Mouse (Mus musculus) forebrain, embryonic 12.5 days (tissue): Measurements from ENCODE around the gene Bcl3. TPM values are rescaled to one million over a fixed set of nuclear protein-coding genes. Genes with fewer than 3 reads are reported as not detected.

Experiments used
- ATAC-seq: fragments of 200-750 bp; cut with Nextera tagmentation; 2 replicates; pipeline ENCODE4 v1.8.0; 2017; ENCODE audit warnings: moderate TSS enrichment; ENCODE audit not compliant: low FRiP score
- H3K27ac ChIP-seq: fragments of 300-500 bp; sonication (generic); 2 replicates; pipeline ENCODE4 v1.5.1; 2016; ENCODE audit warnings: mild to moderate bottlenecking
- H3K27me3 ChIP-seq: fragments of 300-500 bp; sonication (generic); 2 replicates; pipeline ENCODE4 v1.6.1; 2016; ENCODE audit warnings: mild to moderate bottlenecking
- H3K36me3 ChIP-seq: fragments of 300-500 bp; sonication (generic); replicated peaks from 2 replicates; pipeline ENCODE4 v1.6.1; 2016; ENCODE audit warnings: mild to moderate bottlenecking
- H3K4me1 ChIP-seq: fragments of 300-500 bp; sonication (generic); 2 replicates; pipeline ENCODE4 v1.6.1; 2016
- H3K4me2 ChIP-seq: fragments of 300-500 bp; sonication (generic); 2 replicates; pipeline ENCODE4 v1.6.1; 2016; ENCODE audit warnings: mild to moderate bottlenecking, moderate library complexity
- H3K4me3 ChIP-seq: fragments of 300-500 bp; sonication (generic); replicated peaks from 2 replicates; pipeline ENCODE4 v1.5.1; 2016; ENCODE audit warnings: mild to moderate bottlenecking
- H3K9ac ChIP-seq: fragments of 300-500 bp; sonication (generic); 2 replicates; pipeline ENCODE4 v1.6.1; 2016; ENCODE audit warnings: mild to moderate bottlenecking
- H3K9me3 ChIP-seq: fragments of 300-500 bp; sonication (generic); 2 replicates; pipeline ENCODE4 v1.6.1; 2016
- WGBS: fragments of 180-500 bp; shearing (Covaris S2); methylation state at CpG from one replicate; pipeline ENCODE4 v1.1.7; 2016; 5-methylcytosine and 5-hydroxymethylcytosine counted together
- polyA plus RNA-seq: library from polyadenylated mRNA; unstranded; fragments of >200 nt; fragmentation: Nextera tagmentation; extraction: Ambion mirVana; gene quantifications from 2 replicates; pipeline ENCODE4 v1.2.1, GENCODE M21; 2016

Gene Bcl3
- polyA plus RNA-seq, 1 experiment from 2014 or later = 0.96 TPM

DNA sequence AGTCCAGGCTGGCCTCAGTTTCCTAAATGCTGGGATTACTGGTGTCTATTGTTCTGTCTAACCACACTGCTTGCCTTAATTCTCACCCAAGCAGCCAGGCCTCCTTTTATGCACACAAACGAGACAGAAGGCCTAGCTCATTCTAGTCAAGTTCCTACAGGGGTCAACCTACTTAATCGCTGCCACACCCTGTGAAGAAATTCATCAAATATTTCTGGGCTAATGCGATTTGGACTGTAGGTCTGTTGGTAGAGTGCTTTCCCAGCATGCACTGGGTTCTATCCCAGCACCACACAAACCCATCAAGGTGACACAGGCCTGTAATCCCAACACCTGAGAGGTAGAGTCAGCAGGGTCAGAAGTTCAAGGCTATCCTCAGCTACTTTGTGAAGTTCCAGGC, 7.1 kb upstream of the Bcl3 start:
- H3K4me2 ChIP-seq = no peak overlapping the region
- no peak overlapping the region for H3K9ac ChIP-seq
- H3K27me3 ChIP-seq = peaks cover 12% of the 10 kb centered on the region
- H3K4me3 ChIP-seq = no peak overlapping the region
- peaks cover 6% of the 10 kb centered on the region; the same call in 1 of the 2 replicates for H3K4me1 ChIP-seq
- no peak for ATAC-seq
- no peaks in the 10 kb centered on the region for H3K36me3 ChIP-seq
- H3K9me3 ChIP-seq = no peaks in the 10 kb centered on the region
- no peak overlapping the region for H3K27ac ChIP-seq
- 86% methylated on average over 3 of the region's 3 CpGs for WGBS

DNA sequence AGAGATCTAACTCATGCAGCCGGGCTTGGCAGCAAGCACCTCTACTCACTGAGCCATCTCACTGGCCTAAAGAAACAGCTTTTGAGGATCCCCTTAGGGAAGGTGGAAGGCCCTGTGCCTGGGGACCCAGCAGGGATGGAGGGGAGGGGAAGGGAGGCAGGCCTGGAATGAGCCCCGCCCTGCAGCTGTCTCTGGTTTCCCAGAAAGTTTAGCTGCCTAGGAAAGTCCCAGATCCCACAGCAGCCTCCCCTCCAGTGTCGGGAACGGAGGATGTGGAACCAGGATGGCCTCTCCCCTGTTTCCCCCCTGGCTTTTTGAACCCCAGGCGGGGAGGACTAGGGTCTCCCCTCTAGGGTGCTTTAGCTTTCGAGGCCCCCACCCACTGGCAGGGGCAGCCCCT, 4.2 kb upstream of the Bcl3 start:
- H3K4me1 ChIP-seq = peaks cover 19% of the 10 kb centered on the region
- no peaks in the 10 kb centered on the region for H3K36me3 ChIP-seq
- no peak overlapping the region for H3K4me3 ChIP-seq
- ATAC-seq = no peak
- H3K9ac ChIP-seq = no peak overlapping the region
- 46% methylated on average over 6 of the region's 6 CpGs for WGBS
- H3K9me3 ChIP-seq = no peaks in the 10 kb centered on the region
- H3K27me3 ChIP-seq = peaks cover 38% of the 10 kb centered on the region
- H3K27ac ChIP-seq = no peak overlapping the region
- H3K4me2 ChIP-seq = no peak overlapping the region

DNA sequence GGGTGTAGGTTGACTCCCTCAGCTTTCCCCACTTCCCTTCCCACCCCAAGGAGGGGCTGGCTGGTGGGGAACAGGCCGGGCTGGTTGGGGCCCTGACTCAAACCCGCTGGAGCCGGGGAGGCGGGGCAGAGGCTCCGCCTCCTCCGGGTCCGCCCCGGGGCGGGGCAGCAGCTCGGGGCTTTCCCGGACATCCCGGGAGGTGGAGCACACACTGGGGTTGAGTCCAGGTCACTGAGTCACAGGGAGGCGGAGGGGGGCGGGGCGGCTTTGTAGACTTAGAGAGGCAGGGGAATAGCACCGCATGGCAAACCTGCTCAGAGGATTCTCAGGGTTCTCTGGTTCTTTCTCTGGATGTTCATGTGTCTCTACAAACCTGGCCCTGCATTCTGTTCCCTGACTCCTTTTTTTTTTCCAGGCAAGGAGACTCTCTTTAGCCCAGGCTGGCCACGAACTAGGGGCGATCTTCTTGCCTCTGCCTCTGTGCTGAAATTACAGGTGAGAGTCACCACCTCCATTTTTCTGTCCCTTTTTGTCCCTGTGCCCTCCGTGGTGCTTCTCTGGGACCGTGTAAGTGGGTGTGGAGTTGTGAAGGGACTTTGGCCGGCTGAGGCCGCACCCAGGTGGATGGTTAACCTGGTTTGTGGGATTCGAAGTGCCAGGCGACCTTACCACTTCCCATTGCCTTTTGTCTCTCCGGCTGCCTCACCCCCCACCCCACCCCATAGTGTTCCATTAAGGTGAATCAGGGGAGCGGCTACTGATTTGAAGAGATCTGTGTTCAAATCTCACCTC, 1.8 kb upstream of the Bcl3 start:
- WGBS = 24% methylated on average over 26 of the region's 26 CpGs
- ATAC-seq = peak; percentile 41; the same call in 1 of the 2 replicates
- Histone ChIP-seq H3K4me1 (peaks cover 13% of the 10 kb centered on the region), H3K36me3 (no peaks in the 10 kb centered on the region), H3K4me3 (0 out of 2 replicates have a peak overlapping the region, but pooled peaks have one; percentile 4), H3K9me3 (no peaks in the 10 kb centered on the region), H3K4me2 (peak overlapping the region; percentile 25), H3K9ac (peak overlapping the region; percentile 8; the same call in 1 of the 2 replicates), H3K27me3 (peaks cover 52% of the 10 kb centered on the region), H3K27ac (0 out of 2 replicates have a peak overlapping the region, but pooled peaks have one; percentile 26)

DNA sequence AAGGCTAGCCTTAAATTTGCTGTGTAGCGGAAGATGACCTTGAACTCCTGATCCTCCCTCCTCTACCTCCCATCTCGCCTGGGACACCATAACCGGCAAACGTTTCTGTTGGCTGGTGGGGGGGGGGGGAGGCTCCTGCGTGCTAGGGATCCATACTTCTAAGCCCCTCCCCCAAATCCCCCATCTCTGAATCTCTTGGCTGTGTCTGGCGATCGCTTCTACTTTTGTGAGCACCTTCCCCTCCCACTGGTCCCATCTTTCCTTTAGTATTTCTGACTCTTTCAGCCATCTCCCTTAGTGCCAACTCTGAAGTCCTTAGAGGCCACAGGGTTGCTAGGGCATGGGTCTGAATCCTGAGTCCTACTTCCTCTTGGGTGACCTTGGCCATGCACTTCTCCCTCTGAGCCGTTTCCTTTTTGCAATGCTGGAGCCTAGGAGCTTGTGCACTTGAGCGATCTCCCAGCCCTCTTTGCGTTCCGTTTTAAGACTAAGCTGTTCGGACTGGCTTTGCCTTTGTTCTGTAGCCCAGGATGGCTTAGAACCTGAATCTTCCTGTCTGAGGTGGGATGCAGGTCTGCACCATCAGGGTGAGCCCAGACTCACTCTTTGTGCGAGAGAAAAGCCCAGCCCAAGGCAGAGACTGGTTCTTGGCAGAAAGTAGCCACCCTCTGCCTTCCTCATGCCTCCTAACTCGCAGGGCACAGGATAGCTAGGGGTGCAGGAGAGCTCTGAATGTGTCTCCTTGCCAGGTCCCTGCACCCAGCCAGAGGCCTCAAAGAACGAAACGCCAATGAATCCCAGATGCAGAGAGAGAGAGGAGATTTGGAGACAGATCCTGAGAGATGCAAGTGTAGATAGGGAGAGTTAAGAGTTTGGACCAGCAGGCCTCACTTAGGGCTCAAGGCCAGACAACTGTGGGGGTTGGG, 949 bp upstream of the Bcl3 start:
- ATAC-seq = no peak
- WGBS = 22% methylated on average over 16 of the region's 16 CpGs
- 0 out of 2 replicates have a peak overlapping the region, but pooled peaks have one; percentile 4 for H3K4me3 ChIP-seq

DNA sequence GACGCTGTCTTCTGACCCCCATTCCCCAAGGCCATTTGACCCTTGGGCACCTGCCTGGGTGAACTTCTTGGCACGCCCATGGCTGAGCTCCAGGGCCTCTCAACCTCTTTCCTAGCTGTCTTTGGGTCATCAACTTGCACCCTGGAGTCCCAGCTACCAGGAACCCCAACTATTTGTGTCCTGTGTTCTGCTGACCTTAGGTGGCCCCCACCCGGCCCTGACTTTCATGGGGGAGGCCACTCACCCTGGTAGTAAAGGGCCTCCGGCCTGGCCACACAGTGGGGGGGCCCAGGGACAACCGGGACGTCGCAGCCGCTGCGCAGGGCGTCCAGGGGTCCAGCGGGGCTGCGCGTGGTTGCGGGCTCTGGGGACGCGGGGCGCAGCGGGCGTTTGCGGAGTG, 377 bp downstream of the Bcl3 start:
- Histone ChIP-seq H3K9ac (peak overlapping the region; percentile 33; the same call in 1 of the 2 replicates), H3K36me3 (no peaks in the 10 kb centered on the region), H3K4me1 (peaks cover 20% of the 10 kb centered on the region), H3K9me3 (no peaks in the 10 kb centered on the region), H3K27me3 (peaks cover 74% of the 10 kb centered on the region), H3K4me2 (peak overlapping the region; percentile 55), H3K27ac (no peak overlapping the region), H3K4me3 (peak overlapping the region; percentile 36)
- 5% methylated on average over 15 of the region's 20 CpGs for WGBS
- ATAC-seq = no peak

More for the DNA sequence above, 949 bp upstream of the Bcl3 start:
- no peaks in the 10 kb centered on the region for H3K9me3 ChIP-seq
- H3K27me3 ChIP-seq = peaks cover 61% of the 10 kb centered on the region
- 0 out of 2 replicates have a peak overlapping the region, but pooled peaks have one; percentile 26 for H3K27ac ChIP-seq
- H3K9ac ChIP-seq = 0 out of 2 replicates have a peak overlapping the region, but pooled peaks have one; percentile 8
- peaks cover 13% of the 10 kb centered on the region for H3K4me1 ChIP-seq
- peak overlapping the region; percentile 25; the same call in 1 of the 2 replicates for H3K4me2 ChIP-seq
- H3K36me3 ChIP-seq = no peaks in the 10 kb centered on the region

DNA sequence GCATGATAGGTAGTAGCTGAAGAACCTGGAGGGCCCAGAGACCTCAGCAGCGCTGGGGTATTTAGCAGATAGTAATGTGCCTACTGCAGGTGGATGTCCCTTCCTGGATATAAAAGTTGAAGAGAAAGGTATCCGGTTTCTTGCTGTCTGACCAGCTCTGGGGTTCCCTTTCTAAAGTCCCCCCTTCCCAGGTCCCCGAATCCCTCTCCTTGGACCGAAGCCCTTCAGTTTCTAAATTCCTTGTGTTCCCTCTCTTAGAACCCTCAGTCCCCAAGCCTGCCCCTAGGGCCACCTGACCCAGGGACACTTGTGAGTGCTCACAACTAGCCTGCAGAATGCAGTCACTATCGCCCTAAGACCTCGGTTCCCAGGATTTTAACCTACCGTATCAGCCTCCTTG, 937 bp downstream of the Bcl3 start:
- Histone ChIP-seq H3K9me3 (no peaks in the 10 kb centered on the region), H3K36me3 (no peaks in the 10 kb centered on the region), H3K9ac (no peak overlapping the region), H3K4me2 (no peak overlapping the region), H3K4me3 (no peak overlapping the region), H3K4me1 (peaks cover 26% of the 10 kb centered on the region), H3K27me3 (peaks cover 80% of the 10 kb centered on the region), H3K27ac (no peak overlapping the region)
- ATAC-seq = no peak
- 58% methylated on average over 7 of the region's 7 CpGs for WGBS

DNA sequence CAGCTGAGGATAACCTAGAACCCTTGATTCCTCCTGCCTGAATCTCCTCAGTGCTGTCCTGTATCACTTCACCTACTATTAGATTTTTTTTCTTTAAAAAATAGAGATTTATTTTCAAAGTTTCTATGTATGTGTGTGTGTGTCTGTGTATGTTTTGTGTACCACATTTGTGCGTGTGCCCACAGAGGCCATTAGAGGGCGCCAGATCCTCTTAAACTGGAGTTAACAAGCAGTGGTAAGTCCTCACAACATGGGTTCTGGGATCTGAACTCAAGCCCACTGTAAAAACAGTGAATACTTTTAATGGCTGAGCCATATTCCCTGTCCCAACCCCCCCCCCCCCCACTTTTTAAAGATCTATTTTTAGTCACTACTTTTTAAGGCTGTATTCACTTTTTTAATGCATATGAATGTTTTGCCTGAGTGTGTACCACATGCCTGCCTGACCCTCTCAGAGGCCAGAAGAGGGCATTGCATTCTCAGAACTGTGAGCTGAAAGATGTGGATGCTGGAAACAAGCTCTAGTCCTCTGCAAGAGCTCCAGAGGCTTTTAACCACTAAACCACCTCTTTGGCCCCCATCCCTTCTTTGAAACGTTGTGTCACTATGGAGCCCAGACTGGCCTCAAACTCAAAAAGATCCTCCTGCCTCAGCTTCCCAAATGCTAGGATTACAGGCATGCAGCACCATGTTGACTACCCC, 2.1 kb downstream of the Bcl3 start:
- peaks cover 37% of the 10 kb centered on the region for H3K4me1 ChIP-seq
- H3K27me3 ChIP-seq = peaks cover 87% of the 10 kb centered on the region

DNA sequence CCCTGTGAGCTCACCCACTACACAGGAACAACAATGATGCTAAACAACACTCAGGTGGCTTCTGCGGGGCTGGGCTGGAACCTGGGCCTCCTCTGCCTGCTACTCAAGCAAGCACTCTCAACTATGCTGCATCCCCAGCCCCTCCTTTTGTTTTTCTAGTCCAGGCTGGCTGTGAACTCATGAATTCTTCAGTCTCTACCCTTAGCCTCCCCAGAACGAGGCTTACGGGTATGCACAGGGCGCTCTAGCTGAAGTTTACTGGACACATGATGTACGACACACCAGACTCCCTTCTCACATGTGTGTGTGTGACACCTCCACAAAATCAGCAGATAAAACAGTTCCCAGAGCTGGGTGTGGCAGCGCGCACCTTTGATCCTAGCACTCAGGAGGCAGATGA, 3.7 kb downstream of the Bcl3 start:
- Histone ChIP-seq H3K36me3 (no peaks in the 10 kb centered on the region), H3K9me3 (0 out of 2 replicates have a peak, but pooled peaks cover 3% of the 10 kb centered on the region), H3K4me1 (peaks cover 32% of the 10 kb centered on the region), H3K9ac (no peak overlapping the region), H3K4me3 (no peak overlapping the region), H3K27me3 (peaks cover 89% of the 10 kb centered on the region), H3K4me2 (no peak overlapping the region), H3K27ac (no peak overlapping the region)
- no peak for ATAC-seq
- 85% methylated on average over 7 of the region's 7 CpGs for WGBS

More for the DNA sequence above, 2.1 kb downstream of the Bcl3 start:
- H3K4me2 ChIP-seq = no peak overlapping the region
- 0 out of 2 replicates have a peak, but pooled peaks cover 1% of the 10 kb centered on the region for H3K9me3 ChIP-seq
- no peak overlapping the region for H3K4me3 ChIP-seq
- no peak overlapping the region for H3K27ac ChIP-seq
- no peak for ATAC-seq
- no peak overlapping the region for H3K9ac ChIP-seq
- 71% methylated on average over 3 of the region's 3 CpGs for WGBS
- H3K36me3 ChIP-seq = no peaks in the 10 kb centered on the region

DNA sequence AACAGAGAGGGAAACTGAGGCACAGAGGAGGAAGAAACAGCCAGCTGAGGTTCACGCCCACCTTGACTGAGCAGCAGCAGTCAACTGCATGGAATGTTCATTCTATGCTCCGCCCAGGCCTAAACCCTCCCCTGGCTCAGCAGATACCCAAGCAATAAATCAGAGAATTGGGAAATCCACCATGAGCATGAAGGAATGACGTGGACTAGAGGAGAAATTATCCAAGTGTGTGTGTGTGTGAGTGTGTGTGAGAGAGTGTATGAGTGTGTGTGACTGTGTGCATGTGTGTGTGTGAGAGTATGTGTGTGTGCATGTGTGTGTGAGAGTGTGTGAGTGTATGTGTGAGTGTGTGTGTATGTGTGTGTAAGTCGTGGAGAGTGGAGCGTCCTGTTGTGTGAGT, 4.1 kb downstream of the Bcl3 start:
- Histone ChIP-seq H3K4me2 (no peak overlapping the region), H3K9ac (no peak overlapping the region), H3K4me1 (peaks cover 32% of the 10 kb centered on the region), H3K36me3 (no peaks in the 10 kb centered on the region), H3K27ac (no peak overlapping the region), H3K4me3 (no peak overlapping the region), H3K27me3 (peaks cover 88% of the 10 kb centered on the region), H3K9me3 (0 out of 2 replicates have a peak, but pooled peaks cover 3% of the 10 kb centered on the region)
- 77% methylated on average over 5 of the region's 5 CpGs for WGBS
- no peak for ATAC-seq

DNA sequence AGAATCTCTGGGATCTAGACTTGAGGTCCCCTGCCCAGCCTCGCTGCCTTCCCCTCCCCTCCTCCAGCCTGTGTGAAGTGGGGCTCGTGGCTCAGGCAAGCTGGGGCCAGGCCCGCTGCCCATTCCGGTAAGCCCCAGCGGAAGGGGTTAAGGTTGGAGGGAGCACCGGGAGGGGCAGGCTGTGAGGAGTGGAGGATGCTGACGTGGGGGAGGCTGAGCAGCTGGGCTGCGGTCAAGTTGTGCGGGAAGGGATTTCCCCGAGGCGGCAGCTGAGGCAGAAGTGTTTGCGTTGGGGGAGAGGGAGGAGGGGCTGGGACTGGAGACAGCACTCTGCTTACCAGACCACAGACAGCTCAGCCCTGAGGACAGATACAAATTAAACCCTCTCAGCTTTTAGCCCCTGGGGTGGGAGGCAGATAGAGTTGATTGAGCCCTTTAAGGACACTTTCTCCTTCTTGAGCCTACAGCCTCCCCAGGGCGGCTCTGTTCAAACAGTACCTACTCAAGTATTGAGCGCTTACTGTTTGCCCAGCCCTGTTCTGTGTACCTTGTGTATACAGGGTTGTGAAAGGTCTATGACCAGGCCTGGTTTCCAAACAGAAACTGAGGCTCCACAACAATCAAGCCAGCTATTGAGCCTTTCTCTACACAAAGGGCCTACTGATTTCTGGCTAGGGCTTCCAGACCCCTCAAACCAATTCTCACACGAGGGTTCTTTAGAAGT, 5.0 kb downstream of the Bcl3 start:
- peak overlapping the region; percentile 18 for H3K4me3 ChIP-seq
- H3K4me1 ChIP-seq = peaks cover 30% of the 10 kb centered on the region
- peak overlapping the region; percentile 54 for H3K4me2 ChIP-seq
- 0 out of 2 replicates have a peak, but pooled peaks cover 3% of the 10 kb centered on the region for H3K9me3 ChIP-seq
- 0 out of 2 replicates have a peak overlapping the region, but pooled peaks have one; percentile 25 for H3K27ac ChIP-seq
- peak; percentile 68 for ATAC-seq
- 5% methylated on average over 15 of the region's 15 CpGs for WGBS
- no peak overlapping the region for H3K9ac ChIP-seq
- H3K36me3 ChIP-seq = no peaks in the 10 kb centered on the region
- peaks cover 88% of the 10 kb centered on the region for H3K27me3 ChIP-seq

DNA sequence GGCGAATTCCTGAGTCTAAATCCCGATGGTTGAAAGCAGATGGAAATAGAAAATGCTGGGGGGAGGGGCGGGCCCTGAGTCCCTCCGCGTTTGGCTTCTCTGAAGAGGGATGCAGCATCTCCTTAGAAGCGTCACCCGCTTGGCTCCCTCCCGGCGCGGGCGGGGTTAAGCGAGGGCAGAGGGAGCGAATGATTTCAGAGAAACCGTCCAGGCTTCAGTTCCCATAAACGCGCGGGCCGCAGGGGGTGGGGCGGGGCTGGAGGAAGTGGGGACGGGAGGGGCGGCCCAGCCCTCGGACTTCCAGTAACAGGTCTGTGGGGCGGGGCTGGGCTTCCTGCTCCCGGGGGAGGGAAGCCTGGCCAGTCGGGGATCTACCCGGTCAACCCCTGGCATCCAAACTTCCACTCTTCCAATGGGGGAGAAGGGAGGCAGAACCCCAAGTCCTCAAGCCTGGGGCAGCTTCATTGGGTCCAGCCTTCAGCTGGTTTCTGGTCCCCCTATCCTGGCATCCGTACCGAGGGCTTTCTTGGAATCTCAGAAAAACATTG, 6.3 kb downstream of the Bcl3 start:
- Histone ChIP-seq H3K9ac (peak overlapping the region; percentile 50), H3K27ac (no peak overlapping the region), H3K4me1 (peaks cover 28% of the 10 kb centered on the region), H3K4me3 (peak overlapping the region; percentile 40), H3K4me2 (peak overlapping the region; percentile 54), H3K9me3 (0 out of 2 replicates have a peak, but pooled peaks cover 3% of the 10 kb centered on the region), H3K36me3 (no peaks in the 10 kb centered on the region), H3K27me3 (peaks cover 88% of the 10 kb centered on the region)
- peak; percentile 52 for ATAC-seq
- WGBS = 2% methylated on average over 28 of the region's 28 CpGs
